Mouse (Mus musculus): ENCODE results near the gene Klhl32.
"Not testable (repeated sequence)": the region's sequence is repeated elsewhere in the genome, so short reads cannot be mapped to it uniquely, and the experiment has no call there.

Klhl32 gene

DNA sequence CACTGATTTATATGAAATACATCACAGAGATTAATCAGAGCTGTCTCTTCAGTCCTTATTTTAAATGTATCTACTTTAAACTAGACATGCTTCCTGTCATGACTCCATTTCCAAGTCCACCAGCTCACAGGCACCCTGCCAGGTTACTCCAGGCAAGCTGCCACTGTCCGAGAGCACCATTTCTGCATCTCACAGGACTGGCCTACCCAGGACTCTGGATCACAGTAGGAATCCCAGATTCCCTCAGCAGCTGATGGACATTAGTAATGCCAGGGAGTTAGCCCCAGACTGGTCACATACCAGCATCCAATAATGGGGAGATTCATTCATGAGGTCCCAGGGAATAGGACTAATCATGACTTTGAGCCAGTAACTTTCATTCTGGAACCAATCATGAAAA is 54.7 kb downstream of the Klhl32 start:
- no peak for DNase-seq (ENCODE audit: low spot score in 2 of 2)

GRCm38 (mm10) chr4:24795180-24795579 is 55.7 kb downstream of the Klhl32 start:
- no peak for DNase-seq (ENCODE audit: low spot score in 2 of 2)

DNA sequence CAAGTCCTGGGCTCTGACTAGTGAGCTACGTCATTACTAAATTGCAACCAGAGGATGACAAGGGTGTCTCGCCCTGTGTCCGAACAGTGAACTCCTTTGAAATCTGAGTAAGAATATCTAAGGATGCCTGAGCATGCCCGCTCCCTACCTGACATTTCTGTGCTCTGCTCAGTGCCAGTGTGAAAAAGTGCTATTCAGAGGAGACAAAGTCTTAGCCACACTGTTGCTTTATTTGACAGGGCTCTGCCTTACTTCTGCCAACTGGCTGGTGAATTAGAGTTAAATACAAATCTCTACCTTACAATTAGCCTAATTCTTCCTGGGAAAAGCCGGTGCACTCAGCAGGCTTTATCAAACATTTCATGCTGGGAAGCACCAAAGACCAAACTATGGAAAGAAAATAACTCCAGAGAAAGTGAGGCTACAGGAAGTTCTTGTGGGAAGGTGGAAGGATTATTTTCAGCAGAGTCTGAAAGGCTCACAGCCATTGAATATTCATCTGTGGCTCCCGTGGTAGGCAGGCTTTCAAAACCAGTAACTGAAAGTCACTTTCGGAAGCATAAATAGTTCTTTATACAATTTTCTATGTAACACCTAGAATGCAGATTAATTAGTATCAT is 57.1 kb downstream of the Klhl32 start:
- no peak for DNase-seq (ENCODE audit: low spot score in 2 of 2)

DNA sequence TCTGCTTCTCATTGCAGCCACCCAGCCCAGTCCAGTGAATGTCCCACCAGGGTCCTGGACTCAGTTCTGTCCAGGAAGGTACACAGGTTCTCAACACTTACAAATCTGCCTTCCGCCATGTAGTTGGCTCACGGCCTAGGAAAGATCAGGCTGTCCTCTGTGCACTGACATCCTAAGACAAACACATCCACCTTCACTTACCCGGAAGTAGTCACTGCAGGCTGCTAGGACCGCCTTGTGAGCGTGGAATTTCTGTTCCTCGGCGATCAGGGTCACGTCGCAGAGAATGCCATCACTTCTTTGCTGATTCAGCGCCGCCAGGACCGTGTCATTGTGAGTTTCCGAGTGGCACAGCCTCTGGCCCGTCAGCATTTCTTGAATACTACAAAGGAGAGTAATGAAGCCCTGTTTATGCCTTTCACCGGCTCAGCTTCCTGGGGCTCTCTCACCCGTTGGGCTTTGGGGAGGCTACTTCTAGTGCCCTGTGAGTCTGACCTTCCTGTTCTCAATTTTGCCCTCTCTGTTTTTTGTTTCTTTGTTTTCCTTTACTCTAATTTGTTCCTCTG is 58.4 kb downstream of the Klhl32 start:
- no peak for DNase-seq (ENCODE audit: low spot score in 2 of 2)

- no peak for DNase-seq (ENCODE audit: low spot score in 2 of 2)
These were observed 61.6 kb downstream of the Klhl32 start for GRCm38 (mm10) chr4:24789331-24789730.

DNA sequence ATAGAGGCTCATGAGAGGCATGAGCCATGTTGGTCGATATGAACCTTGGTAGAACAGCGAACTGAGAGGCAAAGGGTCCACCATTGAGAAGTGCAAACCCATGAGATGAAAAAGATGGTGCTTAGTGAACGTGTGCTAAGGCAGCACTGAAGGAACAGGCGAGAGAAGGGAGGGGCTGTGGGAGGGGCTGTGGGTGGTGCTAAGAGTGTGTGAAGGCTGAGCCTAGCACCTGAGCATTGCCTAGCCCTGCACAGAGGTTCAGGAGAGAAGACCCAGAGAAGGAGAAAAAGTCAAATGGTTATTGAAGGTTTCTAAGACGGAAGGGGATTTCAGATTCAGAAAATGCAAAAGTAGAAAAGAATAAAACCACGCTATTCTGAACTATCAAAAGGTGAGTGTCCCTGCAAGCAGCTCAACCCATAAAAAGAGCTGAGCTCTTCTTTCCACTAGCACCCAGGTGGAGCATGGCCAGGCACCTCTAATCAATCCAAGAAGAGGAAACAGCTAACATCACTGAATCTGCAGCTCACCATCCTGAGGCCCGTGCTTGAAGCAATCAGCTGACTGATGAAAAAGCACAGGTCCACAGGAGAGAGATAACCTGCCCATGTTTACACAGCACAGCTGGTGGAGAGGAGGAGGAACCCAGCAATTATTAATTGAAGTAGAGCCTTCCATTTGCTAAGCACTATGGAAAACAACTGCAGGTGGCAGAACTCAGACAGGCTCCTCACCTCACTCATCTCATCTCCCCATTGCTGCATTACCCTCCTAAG is 65.0 kb downstream of the Klhl32 start:
- DNase-seq (ENCODE audit: low spot score in 2 of 2) = no peak

DNA sequence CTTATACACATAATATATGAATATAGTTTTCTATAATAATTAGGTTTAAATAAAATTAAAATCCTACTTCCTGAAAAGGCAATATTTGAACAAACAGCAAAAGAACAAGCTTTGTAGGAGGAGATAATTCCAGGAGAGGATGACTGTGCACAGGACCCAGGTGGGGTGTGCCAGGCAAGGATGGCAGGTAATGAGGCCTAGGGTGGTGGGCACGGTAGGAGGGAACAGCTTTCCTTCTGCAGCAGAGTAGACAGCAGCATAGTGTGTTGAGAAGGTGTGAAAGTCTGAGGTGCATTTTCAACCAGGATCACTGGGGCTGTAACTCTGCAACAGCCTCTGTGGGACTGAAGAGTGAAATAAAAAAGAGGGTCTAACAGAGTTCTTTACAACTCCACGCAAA is 85.0 kb downstream of the Klhl32 start:
- no peak for DNase-seq (ENCODE audit: low spot score in 2 of 2)

GRCm38 (mm10) chr4:24765469-24765868 is 85.5 kb downstream of the Klhl32 start:
- no peak for DNase-seq (ENCODE audit: low spot score in 2 of 2)

DNA sequence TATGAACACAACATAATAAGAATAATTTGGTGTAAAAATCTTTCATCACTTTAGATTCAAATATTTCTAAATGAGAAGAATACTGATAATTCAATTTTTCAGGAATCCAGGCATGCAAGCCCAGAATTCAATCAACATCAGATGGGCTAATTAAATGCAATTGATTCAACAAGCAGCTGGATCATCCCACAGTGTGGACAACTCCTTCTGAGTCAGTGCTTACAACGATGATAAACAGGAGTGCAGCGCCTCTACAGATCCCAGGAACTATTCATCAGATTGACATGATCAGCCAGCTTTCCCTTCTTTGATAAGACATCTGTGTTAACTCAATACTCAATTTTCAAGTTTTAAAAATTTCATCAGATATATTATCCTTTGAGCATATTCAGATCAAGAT is 86.4 kb downstream of the Klhl32 start:
- no peak for DNase-seq (ENCODE audit: low spot score in 2 of 2)

- DNase-seq (ENCODE audit: low spot score in 2 of 2) = no peak
These were observed 87.5 kb downstream of the Klhl32 start for GRCm38 (mm10) chr4:24763451-24763850.

DNA sequence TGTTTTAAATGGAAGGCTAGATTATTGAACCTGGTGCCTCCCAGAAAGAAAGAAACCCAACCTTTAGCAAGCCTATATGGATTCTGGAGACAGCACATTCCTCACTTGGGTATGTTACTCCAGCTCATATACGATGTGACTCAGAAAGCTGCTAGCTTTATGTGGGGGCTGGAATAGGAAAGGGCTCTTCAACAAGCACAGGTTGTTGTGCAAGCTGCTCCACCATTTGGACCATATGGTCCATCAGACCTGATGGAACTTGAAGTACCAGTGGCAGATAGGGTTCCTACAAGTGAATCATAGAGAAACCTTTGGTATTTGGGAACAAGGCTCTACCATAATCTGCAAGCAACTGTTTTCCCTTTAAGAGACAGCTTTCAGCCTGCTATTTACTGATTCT is 92.0 kb downstream of the Klhl32 start:
- DNase-seq (ENCODE audit: low spot score in 2 of 2) = no peak

GRCm38 (mm10) chr4:24752517-24753208 is 98.3 kb downstream of the Klhl32 start:
- DNase-seq (ENCODE audit: low spot score in 2 of 2) = no peak

DNA sequence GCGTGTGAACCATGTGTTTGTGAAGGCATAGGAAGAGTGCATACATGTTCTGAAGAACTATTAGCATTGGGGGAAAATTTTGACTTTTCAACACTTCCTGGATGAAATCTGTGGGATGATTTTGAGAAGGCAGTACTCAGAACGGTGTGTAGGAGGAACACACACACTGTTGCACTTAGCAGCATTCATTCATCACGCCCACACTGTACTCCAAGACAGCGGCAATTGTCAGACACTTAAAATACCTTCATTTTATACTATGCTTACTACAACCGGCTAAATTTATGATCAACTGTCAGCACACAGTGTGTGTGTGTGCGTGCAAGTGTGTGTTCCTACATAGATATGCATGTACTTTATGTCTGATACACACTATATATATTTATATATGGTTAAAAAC is 113.8 kb downstream of the Klhl32 start:
- DNase-seq (ENCODE audit: low spot score in 2 of 2) = no peak

DNA sequence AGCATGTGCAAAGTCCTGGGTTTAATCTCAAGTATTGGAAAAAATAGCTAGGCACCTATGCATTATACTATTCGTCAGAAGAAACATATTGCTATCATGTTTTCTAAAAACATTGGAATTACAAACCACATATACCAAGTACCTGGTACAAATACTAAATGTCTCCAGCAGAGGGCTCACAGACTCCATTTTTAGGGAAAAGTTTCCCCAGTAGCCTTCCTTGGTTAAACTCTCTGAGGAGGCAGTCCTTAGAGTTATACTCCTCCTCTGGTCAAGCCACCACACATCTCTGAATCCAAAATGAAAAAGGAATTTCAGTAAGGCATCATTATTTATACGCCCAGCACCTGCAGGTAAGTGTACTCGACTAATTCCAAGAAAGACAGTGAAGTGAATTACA is 130.1 kb downstream of the Klhl32 start:
- no peak for DNase-seq (ENCODE audit: low spot score in 2 of 2)

DNA sequence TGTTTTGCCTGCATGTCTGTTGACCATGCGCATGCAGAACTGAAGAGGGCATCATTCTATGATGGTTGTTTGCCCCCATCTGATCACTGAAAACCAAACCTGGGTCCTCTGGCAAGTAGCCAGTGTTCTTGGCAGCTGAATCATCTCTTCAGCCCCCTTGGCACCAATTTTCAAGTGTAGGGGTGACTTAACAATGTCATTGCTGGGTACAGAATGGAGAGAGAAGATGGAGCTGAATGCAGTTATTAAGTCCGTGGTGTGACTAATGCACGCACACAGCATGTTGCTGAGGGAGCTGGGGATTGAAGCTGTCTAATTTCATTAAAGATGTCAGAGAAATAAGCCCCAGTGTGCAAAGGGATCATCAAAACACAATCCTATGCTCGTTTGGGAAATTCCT is 135.4 kb downstream of the Klhl32 start:
- no peak for DNase-seq (ENCODE audit: low spot score in 2 of 2)

- DNase-seq (ENCODE audit: low spot score in 2 of 2) = no peak
These were observed 136.6 kb downstream of the Klhl32 start for GRCm38 (mm10) chr4:24714367-24714766.

DNA sequence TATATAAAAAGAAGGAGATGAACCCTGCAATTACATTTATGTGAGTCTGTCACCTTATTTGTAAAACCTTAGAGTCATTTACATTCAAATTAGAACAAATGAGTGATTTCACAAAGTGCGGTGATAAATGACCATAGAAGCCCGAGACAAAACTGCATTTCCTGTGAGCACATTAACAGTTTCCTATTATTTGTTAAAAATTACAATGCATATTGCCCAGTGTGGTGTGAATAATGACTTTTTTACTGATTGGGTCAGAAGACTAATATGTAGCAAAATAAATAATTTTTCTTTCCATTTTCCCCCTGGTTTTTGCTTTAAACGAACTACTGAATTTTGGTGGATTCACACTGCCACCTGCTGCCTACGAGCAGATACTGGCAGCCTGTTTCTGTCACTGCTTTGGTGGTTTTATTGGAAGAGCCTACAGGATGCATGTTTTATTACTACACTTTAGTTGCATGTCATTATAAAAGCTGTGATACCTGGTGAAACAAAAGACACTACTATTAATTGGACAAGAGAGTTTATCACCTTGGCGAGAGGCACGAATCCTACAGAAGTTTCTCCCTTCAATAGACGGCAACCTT is 152.3 kb downstream of the Klhl32 start:
- DNase-seq (ENCODE audit: low spot score in 2 of 2) = no peak

GRCm38 (mm10) chr4:24680080-24680479 is 170.8 kb downstream of the Klhl32 start:
- DNase-seq (ENCODE audit: low spot score in 2 of 2) = no peak

DNA sequence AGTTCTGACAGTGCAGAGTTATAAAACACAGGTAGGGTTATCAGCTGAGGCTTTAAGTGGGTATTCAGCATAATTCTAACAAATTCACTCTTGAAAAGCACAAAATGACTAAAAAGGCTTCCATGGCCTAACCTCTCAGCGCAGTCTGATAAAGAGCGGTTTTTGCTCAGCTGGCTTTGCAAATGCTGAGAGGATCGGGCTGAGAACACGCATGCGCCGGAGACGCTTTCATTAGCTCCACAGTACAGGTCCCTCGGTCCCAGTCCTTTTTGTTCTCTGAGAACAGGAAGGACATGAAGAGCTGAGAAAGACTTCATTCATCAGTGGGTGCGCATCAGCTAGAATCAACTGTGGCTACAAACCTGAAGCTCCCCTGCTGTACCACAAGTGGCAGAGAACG is 180.9 kb downstream of the Klhl32 start:
- DNase-seq (ENCODE audit: low spot score in 2 of 2) = no peak

DNA sequence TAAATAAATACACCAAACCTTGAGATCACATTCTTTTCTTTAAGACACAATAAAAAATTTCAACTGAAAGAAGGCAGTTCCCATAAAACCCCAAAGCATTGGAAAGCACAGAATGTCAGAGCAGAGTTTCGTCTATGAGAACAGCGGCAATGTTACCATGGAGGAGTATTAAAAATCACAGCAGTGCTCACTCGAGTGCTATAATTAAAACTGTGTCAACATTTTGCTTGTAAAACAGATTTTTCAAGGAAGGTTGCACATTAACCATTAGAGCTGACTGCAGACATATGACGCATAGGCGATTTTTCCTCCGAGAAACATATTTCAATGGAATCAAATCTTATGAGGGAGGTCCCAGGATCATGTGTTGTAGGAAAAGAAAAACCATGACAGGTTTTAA is 191.7 kb downstream of the Klhl32 start:
- DNase-seq (ENCODE audit: low spot score in 2 of 2) = no peak

DNA sequence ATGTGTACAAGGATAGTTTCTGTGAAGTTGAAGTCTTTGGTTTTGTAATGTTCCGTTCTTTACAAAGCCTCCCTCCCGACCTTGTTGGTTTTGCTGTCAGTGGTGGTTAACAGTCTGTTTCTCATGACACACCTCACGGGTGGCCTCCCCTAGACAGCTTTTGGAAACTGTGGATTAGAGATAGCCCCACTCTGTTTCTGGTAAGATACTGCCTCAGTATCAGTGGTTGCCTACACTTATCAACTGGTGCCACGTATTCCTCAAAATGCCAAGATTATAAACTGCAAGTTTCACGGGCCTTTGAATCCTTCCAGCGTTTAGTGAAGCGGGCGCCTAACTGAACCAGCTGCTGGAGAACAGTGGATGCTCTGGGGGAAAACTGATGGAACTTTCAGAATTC is 206.2 kb downstream of the Klhl32 start:
- DNase-seq (ENCODE audit: low spot score in 2 of 2) = not testable (repeated sequence)

DNA sequence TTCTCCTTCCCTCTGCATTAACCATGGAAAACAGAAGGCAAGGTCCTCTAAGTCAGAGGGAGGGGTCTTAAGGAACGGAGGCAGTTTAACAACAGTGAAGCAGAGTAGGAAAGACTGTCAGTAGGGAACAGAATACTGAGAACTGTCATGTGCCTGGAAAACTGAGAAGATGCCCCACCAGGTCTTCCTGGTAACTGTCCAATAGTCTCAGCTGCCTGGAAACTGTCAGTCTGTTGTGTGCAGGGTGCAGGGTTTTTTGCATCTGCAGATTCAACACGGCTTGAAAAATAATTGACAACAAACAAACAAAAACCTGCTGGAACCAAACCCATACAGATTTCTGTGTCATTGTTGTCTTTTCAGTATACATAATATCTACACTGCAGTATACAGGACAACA is 208.6 kb downstream of the Klhl32 start:
- no peak for DNase-seq (ENCODE audit: low spot score in 2 of 2)

Measured in thymus, postnatal 10 days (tissue).